Mouse (Mus musculus) kidney, embryonic 14.5 days (tissue): ENCODE data around the gene Polr3g. TPM values are rescaled to one million over a fixed set of nuclear protein-coding genes. Genes with fewer than 3 reads are reported as not detected.

Experiments used
- ATAC-seq: fragments of 200-750 bp; cut with Nextera tagmentation; 2 replicates; pipeline ENCODE4 v1.8.0; 2017; ENCODE audit warnings: moderate number of reproducible peaks, mild to moderate bottlenecking, moderate TSS enrichment, moderate library complexity; ENCODE audit not compliant: low FRiP score, low TSS enrichment
- H3K27ac ChIP-seq: fragments of 300-500 bp; sonication (generic); 2 replicates; pipeline ENCODE4 v1.5.1; 2014; ENCODE audit warnings: low read depth, mild to moderate bottlenecking, low read length, moderate library complexity, mixed read lengths
- H3K27me3 ChIP-seq: fragments of 300-500 bp; sonication (generic); 2 replicates; pipeline ENCODE4 v1.6.1; 2014; ENCODE audit warnings: mild to moderate bottlenecking, low read length; ENCODE audit not compliant: control insufficient read depth, insufficient read depth
- H3K36me3 ChIP-seq: fragments of 300-500 bp; sonication (generic); 2 replicates; pipeline ENCODE4 v1.6.1; 2014; ENCODE audit warnings: low read length, mixed read lengths; ENCODE audit not compliant: control insufficient read depth, insufficient read depth
- H3K4me1 ChIP-seq: fragments of 300-500 bp; sonication (generic); 2 replicates; pipeline ENCODE4 v1.6.1; 2014; ENCODE audit warnings: low read length, mixed read lengths; ENCODE audit not compliant: control insufficient read depth, insufficient read depth
- H3K4me2 ChIP-seq: fragments of 300-500 bp; sonication (generic); replicated peaks from 2 replicates; pipeline ENCODE4 v1.6.1; 2014; ENCODE audit warnings: low read depth, mild to moderate bottlenecking, low read length
- H3K4me3 ChIP-seq: fragments of 300-500 bp; sonication (generic); 2 replicates; pipeline ENCODE4 v1.5.1; 2014; ENCODE audit warnings: mild to moderate bottlenecking, low read length
- H3K9ac ChIP-seq: fragments of 300-500 bp; sonication (generic); 2 replicates; pipeline ENCODE4 v1.6.1; 2014; ENCODE audit warnings: low read depth, mild to moderate bottlenecking, low read length, moderate library complexity
- H3K9me3 ChIP-seq: fragments of 300-500 bp; sonication (generic); 2 replicates; pipeline ENCODE4 v1.6.1; 2016; ENCODE audit warnings: low read length; ENCODE audit not compliant: control insufficient read depth
- WGBS: fragments of 180-500 bp; shearing (Covaris S2); extraction: QIAGEN DNeasy Blood & Tissue Kit; methylation state at CpG from one replicate; pipeline ENCODE4 v1.1.7; 2014; 5-methylcytosine and 5-hydroxymethylcytosine counted together
- polyA plus RNA-seq: library from polyadenylated mRNA; unstranded; fragments of >200 nt; fragmentation: Nextera tagmentation; extraction: Ambion mirVana; gene quantifications from 2 replicates; pipeline ENCODE4 v1.2.1, GENCODE M21; 2014

Polr3g gene
- polyA plus RNA-seq, 1 experiment from 2014 or later, result 15.0 TPM

- no peaks in the 10 kb centered on the region for H3K36me3 ChIP-seq
- no peaks in the 10 kb centered on the region for H3K9me3 ChIP-seq
- H3K4me3 ChIP-seq, result no peak overlapping the region
- H3K27ac ChIP-seq, result no peak overlapping the region
- no peaks in the 10 kb centered on the region for H3K27me3 ChIP-seq
- 91% methylated on average over 11 of the region's 11 CpGs for WGBS
- H3K4me2 ChIP-seq, result no peak overlapping the region
- H3K9ac ChIP-seq, result no peak overlapping the region
- ATAC-seq, result no peak
- H3K4me1 ChIP-seq, result no peaks in the 10 kb centered on the region
Measured at GRCm38 (mm10) chr13:81644047-81644565, 66.7 kb downstream of the Polr3g start.

- H3K4me3 ChIP-seq, result no peak overlapping the region
- no peak for ATAC-seq
- WGBS, result 69% methylated on average over 7 of the region's 7 CpGs
- H3K9ac ChIP-seq, result no peak overlapping the region
- no peak overlapping the region for H3K27ac ChIP-seq
- no peaks in the 10 kb centered on the region for H3K4me1 ChIP-seq
- H3K27me3 ChIP-seq, result no peaks in the 10 kb centered on the region
- H3K4me2 ChIP-seq, result no peak overlapping the region
- H3K9me3 ChIP-seq, result no peaks in the 10 kb centered on the region
- no peaks in the 10 kb centered on the region for H3K36me3 ChIP-seq
Measured at GRCm38 (mm10) chr13:81642491-81643149, 68.2 kb downstream of the Polr3g start.

DNA sequence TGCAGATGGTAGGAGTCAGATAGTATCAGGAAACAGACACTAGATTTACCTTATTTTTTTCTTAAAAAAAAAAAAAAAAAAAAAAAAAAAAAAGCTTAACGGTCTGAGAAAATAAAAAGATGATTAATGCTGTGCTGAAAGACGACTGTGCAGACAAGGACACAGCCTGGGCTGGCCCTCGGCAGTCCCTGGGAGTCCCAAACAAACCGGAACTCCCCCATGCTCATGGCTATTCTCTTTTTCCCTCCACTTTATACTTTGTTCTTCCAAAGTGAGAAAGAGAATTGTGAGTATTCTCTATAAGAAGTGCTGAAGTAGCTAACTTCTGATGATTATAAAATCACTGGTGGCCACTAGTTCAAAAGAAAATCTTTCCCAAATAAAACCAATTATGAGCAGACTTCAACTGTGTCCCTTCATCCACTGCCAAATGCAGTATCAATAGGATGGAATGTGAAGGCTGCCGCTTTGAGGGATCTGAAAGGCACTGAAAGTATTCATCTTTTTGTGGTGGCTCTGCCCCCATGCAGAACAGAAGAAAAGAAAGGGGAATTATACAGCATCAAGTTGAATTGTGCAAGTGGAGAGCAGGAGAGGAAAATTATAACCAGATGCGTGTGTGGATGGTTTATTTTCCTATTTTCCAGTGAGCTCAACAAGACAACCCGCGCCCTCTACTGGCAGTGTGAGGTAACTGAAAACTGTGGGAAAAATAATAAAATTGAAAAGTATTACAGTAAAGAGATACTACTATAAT is 69.3 kb downstream of the Polr3g start:
- Histone ChIP-seq H3K4me1 (no peaks in the 10 kb centered on the region), H3K27ac (no peak overlapping the region), H3K36me3 (no peaks in the 10 kb centered on the region), H3K9ac (no peak overlapping the region), H3K9me3 (no peaks in the 10 kb centered on the region), H3K27me3 (no peaks in the 10 kb centered on the region), H3K4me3 (no peak overlapping the region), H3K4me2 (0 out of 2 replicates have a peak overlapping the region, but pooled peaks have one; percentile 4)
- 19% methylated on average over 8 of the region's 8 CpGs for WGBS
- ATAC-seq, result no peak; the same call in 1 of the 2 replicates

DNA sequence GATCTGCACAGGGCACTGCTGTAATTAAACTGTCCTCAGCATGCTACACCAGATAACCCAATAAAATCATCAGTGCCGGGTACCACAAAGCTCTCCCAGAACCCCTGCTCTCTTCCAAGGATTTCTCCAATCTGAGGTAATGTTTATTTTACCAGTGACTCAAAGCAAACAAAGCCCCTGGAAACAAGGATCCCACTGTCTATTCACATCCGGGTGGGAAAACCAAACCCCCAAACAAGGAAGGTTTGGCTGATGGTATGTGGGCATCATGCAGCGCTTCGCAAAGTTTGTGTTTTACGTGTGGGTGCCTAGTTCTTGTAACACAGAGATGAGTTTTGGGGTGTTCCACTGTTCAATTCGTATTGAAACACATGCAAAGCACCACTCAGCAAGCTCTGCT is 69.9 kb downstream of the Polr3g start:
- 39% methylated on average over 6 of the region's 6 CpGs for WGBS
- peak; percentile 38; the same call in 1 of the 2 replicates for ATAC-seq
- Histone ChIP-seq H3K36me3 (no peaks in the 10 kb centered on the region), H3K4me2 (no peak overlapping the region), H3K27me3 (no peaks in the 10 kb centered on the region), H3K4me1 (no peaks in the 10 kb centered on the region), H3K27ac (no peak overlapping the region), H3K4me3 (no peak overlapping the region), H3K9me3 (no peaks in the 10 kb centered on the region), H3K9ac (no peak overlapping the region)

DNA sequence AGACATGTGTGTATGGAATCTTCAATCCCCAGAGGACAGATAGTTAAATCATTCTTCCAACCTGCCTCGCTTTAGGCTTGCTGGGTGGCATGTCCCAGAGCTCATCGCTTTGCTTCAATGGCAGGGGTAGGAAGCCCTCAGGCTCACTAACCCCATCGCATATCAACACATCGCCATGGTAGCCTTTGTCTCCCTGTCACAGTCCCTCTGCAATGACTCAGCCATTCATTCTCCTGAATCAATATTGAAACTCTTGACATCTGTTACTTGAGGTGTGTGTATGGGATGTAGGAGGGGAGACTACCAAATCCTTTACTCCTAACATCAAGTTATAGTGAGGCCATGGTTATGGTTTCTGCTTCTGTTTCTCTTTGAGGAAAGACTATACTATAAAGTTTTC is 71.2 kb downstream of the Polr3g start:
- Histone ChIP-seq H3K27ac (no peak overlapping the region), H3K27me3 (no peaks in the 10 kb centered on the region), H3K4me2 (no peak overlapping the region), H3K9ac (no peak overlapping the region), H3K36me3 (no peaks in the 10 kb centered on the region), H3K4me1 (no peaks in the 10 kb centered on the region), H3K4me3 (no peak overlapping the region), H3K9me3 (no peaks in the 10 kb centered on the region)
- ATAC-seq, result no peak
- WGBS, result 40% methylated on average over 4 of the region's 4 CpGs

- no peaks in the 10 kb centered on the region for H3K9me3 ChIP-seq
- peak within 1 kb of the TSS; percentile 74 for H3K4me2 ChIP-seq
- H3K4me3 ChIP-seq, result peak within 1 kb of the TSS; percentile 48
- peak; percentile 100 for ATAC-seq
- no peak within 1 kb of the TSS for H3K27ac ChIP-seq
- 2% methylated on average over 42 of the region's 42 CpGs for WGBS
- no peak within 1 kb of the TSS for H3K9ac ChIP-seq
- H3K27me3 ChIP-seq, result peaks cover 6% of the 10 kb centered on the region; the same call in 1 of the 2 replicates
- H3K4me1 ChIP-seq, result no peaks in the 10 kb centered on the region
- no peaks in the 10 kb centered on the region for H3K36me3 ChIP-seq
Measured at GRCm38 (mm10) chr13:81632720-81633415, 77.9 kb downstream of the Polr3g start, which contains the start of gene Adgrv1. TSS of gene Adgrv1 (minus strand) at chr13:81633154.

DNA sequence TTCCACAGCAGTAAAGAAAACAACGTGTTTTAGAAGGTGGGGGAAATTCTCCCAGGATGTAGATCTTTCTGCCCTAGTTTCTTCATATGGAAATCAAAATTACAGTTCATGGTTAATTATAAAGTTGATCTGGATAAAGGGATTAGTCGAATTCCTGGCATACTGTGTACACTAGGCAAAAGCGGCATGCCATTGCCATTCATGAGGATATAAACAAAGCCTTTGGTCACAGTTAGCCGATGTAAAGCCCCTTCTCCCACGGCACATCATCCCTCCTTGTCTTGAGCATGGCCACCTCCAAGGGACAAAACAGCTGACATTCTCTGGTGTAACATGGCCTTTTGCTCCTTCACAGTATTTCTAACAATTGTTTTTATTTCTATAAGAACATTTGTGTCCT is 80.2 kb downstream of the Polr3g start:
- Histone ChIP-seq H3K27ac (no peak overlapping the region), H3K9ac (no peak overlapping the region), H3K4me2 (no peak overlapping the region), H3K9me3 (no peaks in the 10 kb centered on the region), H3K27me3 (peaks cover 6% of the 10 kb centered on the region; the same call in 1 of the 2 replicates), H3K4me3 (no peak overlapping the region), H3K4me1 (no peaks in the 10 kb centered on the region), H3K36me3 (no peaks in the 10 kb centered on the region)
- WGBS, result 84% methylated on average over 5 of the region's 5 CpGs
- no peak for ATAC-seq

GRCm38 (mm10) chr13:81629395-81629794 is 81.4 kb downstream of the Polr3g start:
- WGBS, result 29% methylated on average over 3 of the region's 3 CpGs
- Histone ChIP-seq H3K27me3 (peaks cover 6% of the 10 kb centered on the region; the same call in 1 of the 2 replicates), H3K36me3 (no peaks in the 10 kb centered on the region), H3K4me2 (no peak overlapping the region), H3K4me1 (no peaks in the 10 kb centered on the region), H3K9me3 (no peaks in the 10 kb centered on the region), H3K4me3 (no peak overlapping the region), H3K27ac (no peak overlapping the region), H3K9ac (no peak overlapping the region)
- peak; percentile 33; the same call in 1 of the 2 replicates for ATAC-seq
